Mouse (Mus musculus) forebrain, postnatal 0 days (tissue): ENCODE measurements around the gene Ms4a18. TPM values are rescaled to one million over a fixed set of nuclear protein-coding genes. Genes with fewer than 3 reads are reported as not detected.
"Not testable (repeated sequence)": the region's sequence is repeated elsewhere in the genome, so short reads cannot be mapped to it uniquely, and the experiment has no call there.

ENCODE experiments used
- ATAC-seq: fragments of 200-750 bp; cut with Nextera tagmentation; 2 replicates; pipeline ENCODE4 v1.8.0; 2017; ENCODE audit warnings: mild to moderate bottlenecking, moderate library complexity
- DNase-seq: peaks from one replicate; pipeline ENCODE4 v3.0.0-alpha.2; 2015
- H3K27ac ChIP-seq: fragments of 300-500 bp; sonication (generic); 2 replicates; pipeline ENCODE4 v1.5.1; 2014; ENCODE audit warnings: low read depth, mild to moderate bottlenecking, antibody characterized with exemption, low read length, moderate library complexity, mixed read lengths
- H3K27me3 ChIP-seq: fragments of 300-500 bp; sonication (generic); 2 replicates; pipeline ENCODE4 v1.6.1; 2014; ENCODE audit warnings: mild to moderate bottlenecking, low read length, mixed read lengths; ENCODE audit not compliant: insufficient read depth
- H3K36me3 ChIP-seq: fragments of 300-500 bp; sonication (generic); 2 replicates; pipeline ENCODE4 v1.6.1; 2014; ENCODE audit warnings: mild to moderate bottlenecking, moderate library complexity; ENCODE audit not compliant: insufficient read depth
- H3K4me1 ChIP-seq: fragments of 300-500 bp; sonication (generic); 2 replicates; pipeline ENCODE4 v1.6.1; 2014; ENCODE audit warnings: antibody characterized with exemption; ENCODE audit not compliant: insufficient read depth
- H3K4me2 ChIP-seq: fragments of 300-500 bp; sonication (generic); 2 replicates; pipeline ENCODE4 v1.6.1; 2014; ENCODE audit warnings: low read depth, mild to moderate bottlenecking, moderate library complexity
- H3K4me3 ChIP-seq: fragments of 300-500 bp; sonication (generic); 2 replicates; pipeline ENCODE4 v1.5.1; 2014; ENCODE audit warnings: low read depth, low read length, mixed read lengths
- H3K9ac ChIP-seq: fragments of 300-500 bp; sonication (generic); 2 replicates; pipeline ENCODE4 v1.6.1; 2014; ENCODE audit warnings: mild to moderate bottlenecking
- H3K9me3 ChIP-seq: fragments of 300-500 bp; sonication (generic); 2 replicates; pipeline ENCODE4 v1.6.1; 2016; ENCODE audit warnings: low read length
- CTCF ChIP-seq: sonication (generic); IDR thresholded peaks from 2 replicates; pipeline ENCODE4 v1.5.1; 2016; ENCODE audit warnings: antibody characterized with exemption, control low read depth, low read depth
- WGBS: fragments of 180-500 bp; shearing (Covaris S2); extraction: QIAGEN DNeasy Blood & Tissue Kit; methylation state at CpG from one replicate; pipeline ENCODE4 v1.1.7; 2014; 5-methylcytosine and 5-hydroxymethylcytosine counted together
- polyA plus RNA-seq: library from polyadenylated mRNA; unstranded; fragments of >200 nt; fragmentation: Nextera tagmentation; extraction: Ambion mirVana; gene quantifications from 2 replicates; pipeline ENCODE4 v1.2.1, GENCODE M21; 2015
- total RNA-seq: library from RNA; depleted of rRNA; stranded (reverse); fragments of >200 nt; gene quantifications from 2 replicates; pipeline ENCODE4 v1.2.3, GENCODE M21; 2014; rRNA removed

Ms4a18 gene
- total RNA-seq = not detected in 2 replicates
- not detected in 2 replicates for polyA plus RNA-seq

GRCm38 (mm10) chr19:11017891-11018290 is at the start of gene Ms4a18:
Gene Ms4a18 (minus strand): TSS chr19:11018031.
- ATAC-seq = no peak
- Histone ChIP-seq H3K9ac (no peak within 1 kb of the TSS), H3K27me3 (no peaks in the 10 kb centered on the region), H3K4me3 (no peak within 1 kb of the TSS), H3K4me1 (no peaks in the 10 kb centered on the region), H3K36me3 (no peaks in the 10 kb centered on the region), H3K27ac (no peak within 1 kb of the TSS), H3K9me3 (no peaks in the 10 kb centered on the region), H3K4me2 (no peak within 1 kb of the TSS)
- WGBS = 91% methylated on average over 3 of the region's 3 CpGs
- no peak for DNase-seq
- no peak for TF ChIP-seq CTCF

- Histone ChIP-seq H3K36me3 (no peaks in the 10 kb centered on the region), H3K27ac (no peak overlapping the region), H3K4me2 (no peak overlapping the region), H3K27me3 (no peaks in the 10 kb centered on the region), H3K4me1 (no peaks in the 10 kb centered on the region), H3K9ac (no peak overlapping the region), H3K4me3 (no peak overlapping the region), H3K9me3 (peaks cover 3% of the 10 kb centered on the region; the same call in 1 of the 2 replicates)
- DNase-seq (no peak), ATAC-seq (no peak)
- TF ChIP-seq CTCF = no peak
- WGBS = 89% methylated on average over 2 of the region's 2 CpGs
Observed at GRCm38 (mm10) chr19:11065202-11065875, 47.5 kb upstream of the Ms4a18 start.

GRCm38 (mm10) chr19:11060900-11061299 is 43.1 kb upstream of the Ms4a18 start:
- H3K9ac ChIP-seq = no peak overlapping the region
- peaks cover 1% of the 10 kb centered on the region; the same call in 1 of the 2 replicates for H3K9me3 ChIP-seq
- no peaks in the 10 kb centered on the region for H3K36me3 ChIP-seq
- no peak overlapping the region for H3K4me2 ChIP-seq
- TF ChIP-seq CTCF = no peak
- DNase-seq = no peak
- WGBS = 94% methylated on average over 1 of the region's 1 CpGs
- H3K4me1 ChIP-seq = no peaks in the 10 kb centered on the region
- H3K4me3 ChIP-seq = no peak overlapping the region
- H3K27me3 ChIP-seq = no peaks in the 10 kb centered on the region
- no peak overlapping the region for H3K27ac ChIP-seq
- ATAC-seq = no peak

GRCm38 (mm10) chr19:11059967-11060366 is 42.1 kb upstream of the Ms4a18 start:
- no peak overlapping the region for H3K4me3 ChIP-seq
- no peaks in the 10 kb centered on the region for H3K4me1 ChIP-seq
- H3K9me3 ChIP-seq = no peaks in the 10 kb centered on the region
- no peak for ATAC-seq
- no peak overlapping the region for H3K9ac ChIP-seq
- no peak for TF ChIP-seq CTCF
- no peak overlapping the region for H3K27ac ChIP-seq
- no peak overlapping the region for H3K4me2 ChIP-seq
- H3K36me3 ChIP-seq = no peaks in the 10 kb centered on the region
- no peak for DNase-seq
- no peaks in the 10 kb centered on the region for H3K27me3 ChIP-seq

DNA sequence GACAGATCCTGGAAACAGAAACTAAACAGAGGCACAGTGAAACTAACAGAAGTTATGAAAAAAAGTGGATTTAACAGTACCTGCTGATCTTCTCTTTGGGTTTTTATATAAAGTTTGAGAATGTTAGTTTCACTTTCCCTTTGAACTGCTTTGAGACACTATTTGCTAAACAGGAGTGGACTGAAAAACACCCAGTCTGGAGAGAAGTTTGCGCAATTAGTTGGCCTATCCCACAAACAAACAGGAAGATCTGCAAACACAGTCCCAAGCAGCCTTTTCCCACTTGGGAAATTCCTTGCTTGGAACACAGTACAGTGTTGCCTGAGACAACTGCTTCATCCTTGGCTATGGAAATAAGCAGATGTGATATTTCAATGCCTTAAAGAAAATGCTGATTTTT is 37.9 kb upstream of the Ms4a18 start:
- H3K4me3 ChIP-seq, H3K27ac ChIP-seq, H3K9me3 ChIP-seq, H3K9ac ChIP-seq, H3K4me2 ChIP-seq, H3K4me1 ChIP-seq, H3K27me3 ChIP-seq, H3K36me3 ChIP-seq, DNase-seq, ATAC-seq: not testable (repeated sequence)
- 95% methylated on average over 1 of the region's 1 CpGs for WGBS

DNA sequence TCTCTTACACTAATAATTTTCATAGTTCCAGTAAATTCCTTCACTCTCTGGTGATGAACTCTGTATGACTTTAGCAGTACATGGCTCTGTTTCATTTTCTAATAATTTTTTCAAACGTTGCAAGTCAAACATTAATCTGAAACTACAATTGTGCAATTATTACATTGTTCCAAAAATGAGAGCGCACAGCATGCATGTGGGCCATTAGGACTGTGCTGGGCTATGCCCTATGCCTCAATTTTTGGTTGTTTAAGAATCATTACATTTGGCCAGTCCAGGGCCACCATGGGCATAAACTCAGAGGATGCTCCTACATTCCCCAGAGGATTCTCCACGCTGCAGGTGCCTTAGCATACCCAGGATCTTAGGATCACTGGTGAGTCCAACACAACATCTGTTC is 35.4 kb upstream of the Ms4a18 start:
- Histone ChIP-seq H3K4me1 (no peaks in the 10 kb centered on the region), H3K4me2 (no peak overlapping the region), H3K36me3 (no peaks in the 10 kb centered on the region), H3K9me3 (no peaks in the 10 kb centered on the region), H3K27ac (no peak overlapping the region), H3K27me3 (no peaks in the 10 kb centered on the region), H3K4me3 (no peak overlapping the region), H3K9ac (no peak overlapping the region)
- DNase-seq (no peak), ATAC-seq (no peak)
- WGBS = 69% methylated on average over 3 of the region's 3 CpGs
- TF ChIP-seq CTCF = no peak

- Histone ChIP-seq H3K9me3 (no peaks in the 10 kb centered on the region), H3K36me3 (no peaks in the 10 kb centered on the region), H3K4me1 (no peaks in the 10 kb centered on the region), H3K27me3 (no peaks in the 10 kb centered on the region), H3K27ac (no peak overlapping the region), H3K9ac (no peak overlapping the region), H3K4me2 (no peak overlapping the region), H3K4me3 (no peak overlapping the region)
- DNase-seq (no peak), ATAC-seq (no peak)
- WGBS = 64% methylated on average over 5 of the region's 5 CpGs
- TF ChIP-seq CTCF = no peak
Observed at GRCm38 (mm10) chr19:11052877-11053276, 35.0 kb upstream of the Ms4a18 start.
